Mouse (Mus musculus) small intestine, adult 2 months (tissue): Measurements from ENCODE around the gene Lgr5.

Experiments used
- CTCF ChIP-seq: fragments of 200-500 bp; IDR thresholded peaks from 2 replicates; pipeline ENCODE4 v1.5.1; 2012; ENCODE audit warnings: low read depth, mild to moderate bottlenecking, control low read depth, inconsistent platforms, low read length, moderate library complexity, mixed read lengths; ENCODE audit not compliant: insufficient replicate concordance, insufficient read length; ENCODE audit errors: extremely low read depth
- POLR2A ChIP-seq: fragments of 200-500 bp; IDR thresholded peaks from 2 replicates; pipeline ENCODE4 v1.6.1; 2012; ENCODE audit warnings: low read depth, mild to moderate bottlenecking, control low read depth, inconsistent platforms, low read length, moderate library complexity

GRCm38 (mm10) chr10:115520200-115521080, 67.1 kb downstream of the Lgr5 start:
- TF ChIP-seq CTCF (no peak), POLR2A (no peak)
